Mouse (Mus musculus): ENCODE measurements around the gene Drap1. TPM values are rescaled to one million over a fixed set of nuclear protein-coding genes. Genes with fewer than 3 reads are reported as not detected.

Drap1 gene
- polyA plus RNA-seq, 1 experiment from 2014 or later, result 236 TPM

DNA sequence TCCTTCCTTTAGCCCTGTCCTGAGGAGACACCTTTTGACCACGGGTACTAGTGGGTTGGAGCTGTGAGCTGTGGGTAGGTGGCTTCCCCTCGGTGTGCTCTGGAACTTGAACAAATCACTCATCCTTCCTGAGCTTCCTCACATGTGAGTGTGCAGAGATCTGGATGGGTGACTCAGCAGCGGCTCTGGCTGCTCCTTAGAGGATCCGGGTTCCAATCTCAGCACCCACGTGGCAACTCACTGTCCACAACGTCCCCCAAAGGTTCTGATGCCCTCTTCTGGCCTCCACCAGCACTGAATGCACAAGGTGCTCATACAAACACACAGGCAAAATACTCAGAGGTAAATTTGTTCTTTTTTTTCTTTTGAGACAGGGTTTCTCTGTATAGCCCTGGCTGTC is 27.0 kb upstream of the Drap1 start:
- no peak overlapping the region for H3K4me2 ChIP-seq (replicated peaks; ENCODE audit: low read depth, low read length)
- H3K27me3 ChIP-seq (ENCODE audit: insufficient read depth, low read length), result peaks cover 31% of the 10 kb centered on the region
- H3K4me3 ChIP-seq (ENCODE audit: low read length), result no peak overlapping the region
- H3K27ac ChIP-seq (ENCODE audit: low read length), result no peak overlapping the region
- H3K4me1 ChIP-seq (ENCODE audit: insufficient read depth, low read length), result peaks cover 36% of the 10 kb centered on the region
- WGBS, result 82% methylated on average over 6 of the region's 6 CpGs
- no peaks in the 10 kb centered on the region; the same call in 1 of the 2 replicates for H3K9me3 ChIP-seq (ENCODE audit: low read length)
- no peaks in the 10 kb centered on the region for H3K36me3 ChIP-seq (ENCODE audit: insufficient read depth, low read length)
- ATAC-seq (ENCODE audit: low FRiP score, low TSS enrichment), result no peak
- no peak overlapping the region for H3K9ac ChIP-seq (replicated peaks; ENCODE audit: low read length)

DNA sequence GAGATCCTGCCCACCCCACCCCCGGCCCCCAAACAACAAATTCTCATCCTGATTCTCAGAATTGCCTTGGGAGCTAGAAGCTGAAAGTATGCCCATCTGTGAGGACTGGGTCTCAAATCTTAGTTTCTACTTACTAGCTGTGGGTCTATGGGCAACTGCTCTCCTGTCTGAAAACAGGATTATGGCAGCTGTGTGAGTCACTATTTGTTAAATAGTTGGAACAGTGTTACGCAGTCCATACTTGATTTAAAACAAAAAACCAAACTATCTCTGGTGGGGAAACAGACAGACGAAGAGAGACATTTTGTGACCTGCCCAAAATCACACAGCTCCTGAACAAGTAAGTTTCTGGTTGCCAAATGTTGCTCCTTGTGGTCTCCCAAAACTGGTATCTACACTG is 24.9 kb upstream of the Drap1 start:
- Histone ChIP-seq H3K27ac (ENCODE audit: low read length) (no peak overlapping the region), H3K9me3 (ENCODE audit: low read length) (no peaks in the 10 kb centered on the region; the same call in 1 of the 2 replicates), H3K9ac (replicated peaks; ENCODE audit: low read length) (no peak overlapping the region), H3K4me1 (ENCODE audit: insufficient read depth, low read length) (peaks cover 21% of the 10 kb centered on the region), H3K4me3 (ENCODE audit: low read length) (no peak overlapping the region), H3K4me2 (replicated peaks; ENCODE audit: low read depth, low read length) (no peak overlapping the region), H3K27me3 (ENCODE audit: insufficient read depth, low read length) (peaks cover 35% of the 10 kb centered on the region), H3K36me3 (ENCODE audit: insufficient read depth, low read length) (no peaks in the 10 kb centered on the region)
- 85% methylated on average over 3 of the region's 3 CpGs for WGBS
- no peak for ATAC-seq (ENCODE audit: low FRiP score, low TSS enrichment)

DNA sequence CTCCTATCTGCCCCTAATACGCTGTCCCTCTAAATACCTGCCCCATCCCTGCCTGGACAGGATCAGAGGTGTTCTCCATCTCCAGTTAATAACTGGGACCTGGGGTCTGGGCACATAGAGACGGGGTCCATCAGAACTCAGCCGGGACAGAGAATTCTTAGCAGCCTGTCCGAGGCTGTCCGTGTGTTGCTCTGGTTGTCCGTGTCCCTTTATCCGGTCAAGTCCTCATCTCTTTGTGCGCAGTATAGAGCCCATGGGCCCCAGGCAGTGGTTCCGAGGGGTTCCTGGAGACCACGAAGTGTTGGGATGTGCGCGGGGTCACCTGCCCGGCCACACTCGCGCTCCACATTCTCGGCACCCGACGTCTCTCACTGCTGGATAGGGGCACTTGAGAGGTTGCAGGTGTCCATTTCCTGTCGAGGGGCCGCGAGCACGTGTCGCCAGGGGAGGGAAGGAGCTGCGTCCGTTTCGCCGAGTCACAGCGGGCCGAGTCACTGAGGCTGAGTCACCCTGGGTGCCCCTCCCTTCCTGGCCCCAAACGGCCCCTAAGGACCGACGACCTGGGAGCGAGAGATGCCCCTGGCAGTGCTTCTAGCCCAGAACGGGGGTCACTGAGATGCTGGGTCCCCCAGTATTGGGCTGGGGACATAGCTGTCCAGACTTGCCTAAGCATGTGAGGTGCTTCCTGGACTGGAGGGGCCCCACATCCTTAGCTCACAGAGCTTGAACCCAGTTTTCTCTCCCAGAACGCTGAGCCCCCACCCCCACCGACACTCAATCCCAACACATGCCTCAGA is 23.8 kb upstream of the Drap1 start:
- H3K4me1 ChIP-seq (ENCODE audit: insufficient read depth, low read length), result peaks cover 24% of the 10 kb centered on the region
- no peaks in the 10 kb centered on the region for H3K36me3 ChIP-seq (ENCODE audit: insufficient read depth, low read length)
- H3K27me3 ChIP-seq (ENCODE audit: insufficient read depth, low read length), result peaks cover 35% of the 10 kb centered on the region
- peak overlapping the region; percentile 58; the same call in 1 of the 2 replicates for H3K9ac ChIP-seq (replicated peaks; ENCODE audit: low read length)
- no peak overlapping the region for H3K27ac ChIP-seq (ENCODE audit: low read length)
- peak overlapping the region; percentile 63 for H3K4me3 ChIP-seq (ENCODE audit: low read length)
- 6% methylated on average over 36 of the region's 36 CpGs for WGBS
- peak; percentile 18; the same call in 1 of the 2 replicates for ATAC-seq (ENCODE audit: low FRiP score, low TSS enrichment)
- no peaks in the 10 kb centered on the region; the same call in 1 of the 2 replicates for H3K9me3 ChIP-seq (ENCODE audit: low read length)
- H3K4me2 ChIP-seq (replicated peaks; ENCODE audit: low read depth, low read length), result peak overlapping the region; percentile 99

DNA sequence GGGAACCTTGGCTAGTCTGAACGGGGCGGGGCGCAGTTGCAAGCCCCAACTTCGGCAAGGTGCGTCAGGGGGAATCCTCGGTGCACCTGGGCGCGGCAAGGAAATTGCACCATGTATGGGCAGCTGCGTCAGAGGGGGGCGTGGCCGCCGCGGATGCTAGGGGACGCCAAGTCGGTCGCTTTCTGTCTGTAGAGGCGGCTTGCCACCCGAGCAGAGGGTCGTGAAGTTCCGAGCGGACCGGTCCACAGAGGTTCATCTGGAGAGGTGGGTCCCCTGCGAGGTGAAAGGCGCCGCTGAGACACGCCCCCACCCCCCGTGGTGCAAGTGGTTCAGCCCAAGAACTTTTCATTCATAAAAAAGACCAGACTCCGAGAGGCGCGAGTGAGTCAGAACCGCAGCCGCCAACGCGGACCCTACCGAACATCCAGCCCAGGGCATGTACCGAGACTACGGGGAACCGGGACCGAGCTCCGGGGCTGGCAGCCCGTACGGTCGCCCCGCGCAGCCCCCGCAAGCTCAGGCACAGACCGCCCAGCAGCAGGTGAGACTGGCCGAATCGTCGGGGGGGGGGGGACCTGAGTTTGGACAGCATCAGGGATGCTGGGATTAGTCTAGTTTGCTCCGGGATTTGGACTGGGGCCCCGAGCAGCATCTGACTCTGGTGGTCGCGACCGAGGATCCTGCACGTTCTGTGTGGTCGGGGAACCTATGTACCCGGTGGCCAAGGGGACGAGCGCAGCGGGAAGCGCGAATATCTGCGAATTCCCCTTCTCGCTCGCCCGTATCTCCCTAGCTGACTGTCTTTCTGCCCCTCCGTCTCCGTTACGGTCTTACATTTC is 23.0 kb upstream of the Drap1 start, which contains the start of gene Fosl1:
TSS of gene Fosl1 (plus strand) at position 33 of the 839 bp plus-strand sequence.
- H3K9me3 ChIP-seq (ENCODE audit: low read length), result no peaks in the 10 kb centered on the region; the same call in 1 of the 2 replicates
- H3K9ac ChIP-seq (replicated peaks; ENCODE audit: low read length), result peak within 1 kb of the TSS; percentile 58
- 0% methylated on average over 68 of the region's 70 CpGs for WGBS
- peaks cover 35% of the 10 kb centered on the region for H3K27me3 ChIP-seq (ENCODE audit: insufficient read depth, low read length)
- H3K4me2 ChIP-seq (replicated peaks; ENCODE audit: low read depth, low read length), result peak within 1 kb of the TSS; percentile 99
- no peaks in the 10 kb centered on the region for H3K36me3 ChIP-seq (ENCODE audit: insufficient read depth, low read length)
- H3K27ac ChIP-seq (ENCODE audit: low read length), result no peak within 1 kb of the TSS
- peak; percentile 72 for ATAC-seq (ENCODE audit: low FRiP score, low TSS enrichment)
- H3K4me1 ChIP-seq (ENCODE audit: insufficient read depth, low read length), result peaks cover 24% of the 10 kb centered on the region
- H3K4me3 ChIP-seq (ENCODE audit: low read length), result peak within 1 kb of the TSS; percentile 63

DNA sequence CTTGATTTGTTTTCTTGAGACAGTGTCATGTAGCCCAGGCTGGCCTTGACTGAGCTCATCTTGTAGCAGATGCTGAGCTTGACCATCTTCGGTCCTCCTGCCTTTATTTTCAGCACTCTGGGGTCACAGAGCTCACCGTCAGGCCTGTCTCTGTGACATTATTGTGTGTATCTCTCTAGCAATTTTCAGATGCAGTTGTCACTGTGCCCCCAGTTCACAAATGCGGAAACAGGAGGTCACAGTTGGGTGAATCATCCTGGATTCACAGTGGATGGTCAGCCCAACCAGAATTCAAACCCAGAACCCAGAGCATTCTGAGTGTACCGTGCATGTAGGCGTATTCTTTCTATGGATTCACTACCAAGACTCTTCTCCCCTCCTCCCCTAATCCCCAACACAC is 21.0 kb upstream of the Drap1 start:
- Histone ChIP-seq H3K4me3 (ENCODE audit: low read length) (no peak overlapping the region), H3K4me1 (ENCODE audit: insufficient read depth, low read length) (peaks cover 24% of the 10 kb centered on the region), H3K27ac (ENCODE audit: low read length) (no peak overlapping the region), H3K9ac (replicated peaks; ENCODE audit: low read length) (no peak overlapping the region), H3K36me3 (ENCODE audit: insufficient read depth, low read length) (no peaks in the 10 kb centered on the region), H3K27me3 (ENCODE audit: insufficient read depth, low read length) (peaks cover 35% of the 10 kb centered on the region), H3K4me2 (replicated peaks; ENCODE audit: low read depth, low read length) (no peak overlapping the region), H3K9me3 (ENCODE audit: low read length) (no peaks in the 10 kb centered on the region; the same call in 1 of the 2 replicates)
- WGBS, result 86% methylated on average over 5 of the region's 5 CpGs
- no peak for ATAC-seq (ENCODE audit: low FRiP score, low TSS enrichment)

DNA sequence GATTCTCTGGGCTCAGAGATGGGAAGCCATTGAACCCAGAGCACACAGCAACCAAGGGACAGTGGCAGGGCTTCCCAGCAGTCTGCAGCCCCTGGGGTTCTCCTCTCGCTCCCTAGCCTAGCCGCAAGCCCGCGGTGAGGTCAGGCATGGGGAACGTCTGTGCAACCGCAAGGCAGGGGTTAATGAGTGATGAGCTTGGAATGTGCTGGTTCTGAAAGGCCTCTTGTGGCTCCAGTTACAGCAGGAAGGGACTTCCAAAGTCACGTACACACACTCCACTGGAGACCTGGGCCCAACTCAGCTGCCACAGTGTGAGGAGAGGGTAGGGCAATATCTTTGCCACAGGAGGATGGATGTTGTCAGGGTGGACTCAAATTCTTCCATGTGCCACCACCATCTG is 20.2 kb upstream of the Drap1 start:
- H3K4me2 ChIP-seq (replicated peaks; ENCODE audit: low read depth, low read length), result no peak overlapping the region
- H3K36me3 ChIP-seq (ENCODE audit: insufficient read depth, low read length), result no peaks in the 10 kb centered on the region
- H3K4me1 ChIP-seq (ENCODE audit: insufficient read depth, low read length), result peaks cover 24% of the 10 kb centered on the region
- H3K27ac ChIP-seq (ENCODE audit: low read length), result no peak overlapping the region
- peaks cover 5% of the 10 kb centered on the region for H3K9me3 ChIP-seq (ENCODE audit: low read length)
- H3K4me3 ChIP-seq (ENCODE audit: low read length), result no peak overlapping the region
- H3K27me3 ChIP-seq (ENCODE audit: insufficient read depth, low read length), result peaks cover 35% of the 10 kb centered on the region
- ATAC-seq (ENCODE audit: low FRiP score, low TSS enrichment), result 0 out of 2 replicates have a peak, but pooled peaks have one; percentile 52
- WGBS, result 14% methylated on average over 7 of the region's 7 CpGs
- H3K9ac ChIP-seq (replicated peaks; ENCODE audit: low read length), result no peak overlapping the region

DNA sequence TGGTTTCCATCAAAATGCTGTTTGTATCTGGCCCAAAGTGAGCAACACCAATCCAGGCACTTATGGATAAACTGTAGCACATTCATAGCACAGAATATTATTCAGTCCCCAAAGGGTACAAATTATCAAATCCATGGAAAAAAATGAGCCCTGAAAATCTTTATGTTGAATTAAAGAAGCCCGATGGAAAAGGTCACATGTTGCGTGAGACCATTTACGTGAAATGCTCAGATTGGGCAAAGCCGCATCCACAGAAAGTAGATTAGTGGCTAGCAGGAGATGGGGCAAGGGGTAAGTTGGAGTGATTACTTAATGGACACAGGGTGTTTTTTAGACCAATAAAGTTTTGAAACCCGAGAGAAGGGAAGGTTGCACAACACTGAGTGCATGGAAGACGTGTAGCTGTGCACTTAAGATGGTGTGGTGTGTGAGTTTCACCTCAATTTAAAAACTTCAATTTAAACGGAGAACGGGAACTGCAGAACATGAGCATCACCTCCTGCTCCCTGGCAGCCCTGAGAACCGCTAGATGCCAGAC is 19.7 kb upstream of the Drap1 start:
- Histone ChIP-seq H3K4me3 (ENCODE audit: low read length) (no peak overlapping the region), H3K36me3 (ENCODE audit: insufficient read depth, low read length) (no peaks in the 10 kb centered on the region), H3K27ac (ENCODE audit: low read length) (no peak overlapping the region), H3K4me2 (replicated peaks; ENCODE audit: low read depth, low read length) (no peak overlapping the region), H3K9me3 (ENCODE audit: low read length) (peaks cover 5% of the 10 kb centered on the region), H3K4me1 (ENCODE audit: insufficient read depth, low read length) (peaks cover 24% of the 10 kb centered on the region), H3K9ac (replicated peaks; ENCODE audit: low read length) (no peak overlapping the region), H3K27me3 (ENCODE audit: insufficient read depth, low read length) (peaks cover 29% of the 10 kb centered on the region)
- 58% methylated on average over 9 of the region's 9 CpGs for WGBS
- no peak for ATAC-seq (ENCODE audit: low FRiP score, low TSS enrichment)

DNA sequence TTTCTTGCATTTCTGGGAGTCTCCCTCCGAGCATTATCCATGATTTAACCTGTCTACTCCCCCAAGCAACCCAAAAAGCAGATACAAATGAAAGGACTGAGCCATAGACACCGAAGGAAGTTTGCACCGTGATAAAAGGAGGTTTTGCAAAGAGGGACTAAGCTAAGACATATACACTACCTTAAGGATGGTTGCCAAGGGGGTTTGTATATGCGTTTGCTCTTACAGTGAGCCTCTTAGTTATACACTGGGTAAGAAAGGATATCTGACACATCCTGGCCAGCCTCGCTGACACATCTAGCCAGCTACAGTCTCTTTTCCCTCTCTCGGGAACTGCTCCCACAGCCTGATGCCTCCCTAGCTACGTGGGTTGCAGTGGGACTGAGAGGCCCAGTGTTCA is 9.2 kb upstream of the Drap1 start:
- Histone ChIP-seq H3K4me1 (ENCODE audit: insufficient read depth, low read length) (peaks cover 15% of the 10 kb centered on the region), H3K4me2 (replicated peaks; ENCODE audit: low read depth, low read length) (peak overlapping the region; percentile 73), H3K9ac (replicated peaks; ENCODE audit: low read length) (peak overlapping the region; percentile 67; the same call in 1 of the 2 replicates), H3K4me3 (ENCODE audit: low read length) (no peak overlapping the region), H3K27ac (ENCODE audit: low read length) (peak overlapping the region; percentile 77; the same call in 1 of the 2 replicates), H3K36me3 (ENCODE audit: insufficient read depth, low read length) (no peaks in the 10 kb centered on the region), H3K27me3 (ENCODE audit: insufficient read depth, low read length) (no peaks in the 10 kb centered on the region), H3K9me3 (ENCODE audit: low read length) (no peaks in the 10 kb centered on the region)
- ATAC-seq (ENCODE audit: low FRiP score, low TSS enrichment), result no peak
- 65% methylated on average over 7 of the region's 7 CpGs for WGBS

DNA sequence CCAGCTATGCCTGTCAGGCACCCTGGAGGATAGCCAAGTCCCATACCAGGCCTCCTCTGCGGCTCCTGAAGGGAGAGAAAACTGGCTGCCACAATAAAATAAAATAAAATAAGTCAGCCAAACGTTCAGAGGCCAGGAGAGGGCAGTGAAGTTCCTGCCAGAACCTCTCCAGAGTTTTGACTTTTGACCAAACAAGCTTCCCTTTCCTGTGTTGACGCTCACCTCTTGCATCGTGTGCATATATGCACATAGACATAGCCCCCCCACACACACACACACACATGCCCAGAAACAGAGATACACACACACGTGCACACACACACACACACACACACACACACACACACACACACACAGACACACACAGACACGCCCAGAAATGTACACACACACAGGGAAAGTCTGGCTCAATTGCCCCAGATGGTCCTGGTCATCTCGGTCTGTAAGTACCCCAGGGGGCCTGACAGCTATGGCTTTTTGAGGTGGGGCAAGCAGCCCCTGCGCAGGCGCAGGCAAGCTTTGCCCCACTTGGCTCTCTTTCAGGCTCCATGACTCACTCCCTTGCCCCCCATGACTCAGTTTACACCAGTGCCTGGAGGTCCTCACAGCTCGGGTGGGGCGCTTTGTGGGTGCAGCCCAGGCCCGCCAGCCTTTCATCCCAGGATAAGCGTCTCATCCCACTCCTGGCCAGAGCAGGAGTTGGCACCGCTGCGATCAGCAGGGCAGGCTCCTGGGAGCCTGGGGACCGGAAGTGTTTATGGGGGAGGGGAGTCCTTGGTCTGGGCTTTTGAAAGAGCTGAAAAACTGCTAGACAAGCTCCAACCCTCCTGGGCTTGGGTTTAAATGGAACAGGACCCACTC is 8.4 kb upstream of the Drap1 start:
- Histone ChIP-seq H3K9me3 (ENCODE audit: low read length) (no peaks in the 10 kb centered on the region), H3K4me2 (replicated peaks; ENCODE audit: low read depth, low read length) (peak overlapping the region; percentile 73), H3K27me3 (ENCODE audit: insufficient read depth, low read length) (no peaks in the 10 kb centered on the region), H3K9ac (replicated peaks; ENCODE audit: low read length) (peak overlapping the region; percentile 67), H3K27ac (ENCODE audit: low read length) (peak overlapping the region; percentile 77), H3K4me3 (ENCODE audit: low read length) (peak overlapping the region; percentile 42), H3K36me3 (ENCODE audit: insufficient read depth, low read length) (no peaks in the 10 kb centered on the region), H3K4me1 (ENCODE audit: insufficient read depth, low read length) (peaks cover 15% of the 10 kb centered on the region)
- ATAC-seq (ENCODE audit: low FRiP score, low TSS enrichment), result peak; percentile 73; the same call in 1 of the 2 replicates
- WGBS, result 6% methylated on average over 16 of the region's 16 CpGs
